Mouse (Mus musculus) limb, embryonic 10.5 days (tissue): ENCODE data around the gene Casc3. TPM values are rescaled to one million over a fixed set of nuclear protein-coding genes. Genes with fewer than 3 reads are reported as not detected.

Experiments
- DNase-seq: peaks from one replicate; pipeline ENCODE4 v3.0.0-alpha.2; 2017; ENCODE audit warnings: low spot score
- H3K27ac ChIP-seq: fragments of 300-500 bp; sonication (generic); 2 replicates; pipeline ENCODE4 v1.5.1; 2016; ENCODE audit warnings: mild to moderate bottlenecking
- H3K27me3 ChIP-seq: fragments of 300-500 bp; sonication (generic); 2 replicates; pipeline ENCODE4 v1.6.1; 2016; ENCODE audit warnings: low read depth, mild to moderate bottlenecking; ENCODE audit not compliant: poor library complexity, severe bottlenecking
- H3K36me3 ChIP-seq: fragments of 300-500 bp; sonication (generic); 2 replicates; pipeline ENCODE4 v1.6.1; 2016; ENCODE audit warnings: mild to moderate bottlenecking, moderate library complexity
- H3K4me1 ChIP-seq: fragments of 300-500 bp; sonication (generic); 2 replicates; pipeline ENCODE4 v1.6.1; 2016
- H3K4me3 ChIP-seq: fragments of 300-500 bp; sonication (generic); 2 replicates; pipeline ENCODE4 v1.5.1; 2016; ENCODE audit warnings: mild to moderate bottlenecking, moderate library complexity
- H3K9me3 ChIP-seq: fragments of 300-500 bp; sonication (generic); replicated peaks from 2 replicates; pipeline ENCODE4 v1.6.1; 2016; ENCODE audit warnings: mild to moderate bottlenecking
- WGBS: fragments of 180-500 bp; shearing (Covaris S2); methylation state at CpG from one replicate; pipeline ENCODE4 v1.1.7; 2016; 5-methylcytosine and 5-hydroxymethylcytosine counted together
- polyA plus RNA-seq: library from polyadenylated mRNA; unstranded; fragments of >200 nt; fragmentation: Nextera tagmentation; extraction: Ambion mirVana; gene quantifications from 2 replicates; pipeline ENCODE4 v1.2.1, GENCODE M21; 2016

The Casc3 gene
- polyA plus RNA-seq, 1 experiment from 2014 or later, result 51.9 TPM

DNA sequence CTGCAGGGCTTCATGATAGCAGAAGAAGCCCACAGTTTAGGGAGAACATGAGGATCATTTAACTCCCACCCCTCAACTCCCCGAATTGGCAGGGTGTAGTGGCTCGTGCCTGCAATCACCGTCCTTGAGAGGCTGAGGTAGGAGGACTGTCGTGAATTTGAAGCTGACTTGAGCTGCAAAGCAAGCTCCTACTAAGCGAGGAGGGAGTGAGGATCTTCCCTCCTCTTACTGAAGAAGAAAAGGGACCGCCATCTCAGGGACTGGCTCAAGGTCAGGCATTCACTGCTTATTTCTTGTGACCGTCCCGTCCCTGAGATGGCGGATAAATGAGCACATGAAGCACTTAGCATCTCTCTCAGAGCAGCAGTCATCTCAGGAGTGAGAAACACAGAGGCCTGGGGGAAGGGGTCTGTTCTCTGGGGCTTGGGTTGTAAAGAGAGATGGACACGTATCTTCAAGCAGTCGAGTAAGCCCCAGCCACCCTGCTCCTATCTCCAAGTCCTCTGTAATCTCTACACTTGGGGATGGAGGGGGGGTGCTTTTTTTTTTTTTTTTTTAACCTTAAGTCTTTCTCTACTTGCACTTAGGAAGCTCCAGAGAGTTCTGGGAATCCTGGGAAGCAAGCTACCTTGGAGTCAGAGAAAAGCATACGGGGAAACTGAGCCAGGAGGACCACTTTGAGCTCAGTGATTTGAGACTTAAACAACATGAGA, 28.5 kb upstream of the Casc3 start:
- Histone ChIP-seq H3K4me3 (peak overlapping the region; percentile 55), H3K27ac (peak overlapping the region; percentile 87), H3K9me3 (no peaks in the 10 kb centered on the region), H3K4me1 (peaks cover 67% of the 10 kb centered on the region), H3K36me3 (no peaks in the 10 kb centered on the region), H3K27me3 (no peaks in the 10 kb centered on the region)
- DNase-seq, result no peak
- WGBS, result 45% methylated on average over 12 of the region's 12 CpGs

DNA sequence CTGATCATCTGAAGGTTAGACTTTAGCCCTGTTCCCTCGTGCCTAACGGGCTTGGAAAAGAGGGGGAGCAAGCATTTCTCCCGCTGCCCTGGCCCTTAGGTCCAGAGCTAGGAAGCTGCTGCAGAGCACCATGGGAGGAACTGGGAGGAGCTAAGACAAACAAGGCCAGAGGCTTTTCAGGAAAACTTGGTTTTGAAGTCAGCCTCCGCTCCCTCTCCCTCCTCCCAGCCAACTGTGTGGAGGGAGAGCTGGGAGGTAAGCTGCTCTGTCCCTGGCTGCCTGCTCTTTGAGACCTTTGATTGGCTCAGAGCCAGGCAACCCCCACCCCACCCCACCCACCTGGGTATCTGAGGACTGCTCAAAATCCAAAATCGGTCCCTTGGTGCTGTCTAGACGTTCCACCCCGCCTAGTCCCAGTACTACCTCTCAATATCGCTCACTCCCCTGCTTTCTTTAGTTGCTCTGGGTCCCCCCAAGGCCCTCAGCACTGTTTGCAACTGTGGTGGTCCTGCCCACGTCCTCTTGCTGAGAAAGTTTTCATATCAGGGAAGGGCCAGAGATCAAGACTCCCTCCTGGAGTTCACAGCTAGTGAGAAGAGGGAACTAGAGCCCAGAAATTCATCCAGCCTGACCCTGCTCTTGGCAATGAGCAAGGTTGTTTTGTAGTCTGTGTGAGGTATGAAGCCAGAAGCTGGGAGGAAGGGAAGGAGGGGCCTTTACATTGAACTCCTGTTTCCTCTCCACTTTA, 27.7 kb upstream of the Casc3 start:
- DNase-seq, result peak; percentile 59
- WGBS, result 9% methylated on average over 9 of the region's 9 CpGs
- Histone ChIP-seq H3K4me3 (peak overlapping the region; percentile 55), H3K27me3 (no peaks in the 10 kb centered on the region), H3K4me1 (peaks cover 70% of the 10 kb centered on the region), H3K27ac (peak overlapping the region; percentile 87), H3K36me3 (no peaks in the 10 kb centered on the region), H3K9me3 (no peaks in the 10 kb centered on the region)

DNA sequence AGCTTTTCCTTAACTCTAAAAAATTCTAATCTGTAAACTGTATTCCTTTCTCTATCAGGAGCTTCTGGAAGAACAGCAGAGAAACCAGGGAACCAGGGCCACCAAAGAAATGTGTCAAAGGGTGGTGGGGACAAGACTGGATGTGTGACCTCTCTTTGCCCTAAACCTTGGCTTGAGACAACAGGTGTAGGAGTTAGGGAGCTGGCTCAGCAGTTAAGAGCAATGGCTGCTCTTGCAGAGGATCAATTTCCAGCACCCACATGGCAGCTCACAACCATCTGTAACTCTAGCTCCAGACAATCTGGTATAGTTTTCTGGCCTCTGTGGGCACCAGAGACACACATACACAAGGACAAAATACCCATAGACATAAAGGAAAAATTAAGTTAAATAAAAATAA, 26.8 kb upstream of the Casc3 start:
- Histone ChIP-seq H3K27me3 (no peaks in the 10 kb centered on the region), H3K27ac (peak overlapping the region; percentile 87; the same call in 1 of the 2 replicates), H3K4me3 (no peak overlapping the region), H3K36me3 (no peaks in the 10 kb centered on the region), H3K4me1 (peaks cover 76% of the 10 kb centered on the region), H3K9me3 (no peaks in the 10 kb centered on the region)
- no peak for DNase-seq

DNA sequence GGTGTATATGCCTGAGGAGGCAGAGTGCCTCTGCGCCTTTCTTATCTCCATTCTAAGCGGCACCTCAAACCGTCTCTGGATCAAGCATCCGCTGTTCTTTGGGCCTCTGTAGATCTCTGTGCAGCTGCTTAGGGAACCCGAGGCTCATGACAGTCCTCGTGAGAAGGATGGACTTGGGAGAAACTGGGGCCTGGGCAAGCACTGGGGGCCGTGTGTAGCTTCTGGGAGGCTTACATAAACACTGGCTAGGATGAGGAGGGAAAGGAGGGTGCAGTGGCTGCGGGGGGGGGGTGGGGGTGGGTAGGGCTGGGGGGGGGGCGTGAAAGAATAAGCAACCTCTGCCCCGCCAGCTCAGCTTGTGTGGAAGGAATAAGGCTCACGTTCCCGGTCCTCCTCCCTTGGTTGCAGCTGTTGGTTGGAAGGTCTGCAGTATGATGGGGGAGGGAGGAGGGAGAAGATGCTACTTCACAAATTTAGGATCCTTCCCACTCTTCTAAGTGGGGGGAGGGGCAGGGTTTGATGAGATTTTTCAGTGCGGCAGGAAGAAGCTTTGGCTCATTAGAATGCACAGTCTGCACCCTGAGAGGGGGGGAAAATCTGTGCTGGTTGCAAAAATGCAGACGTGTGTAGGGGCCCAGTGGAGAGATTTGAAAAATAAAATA, 22.7 kb upstream of the Casc3 start:
- peak overlapping the region; percentile 40 for H3K4me3 ChIP-seq
- H3K4me1 ChIP-seq, result peaks cover 73% of the 10 kb centered on the region
- WGBS, result 13% methylated on average over 14 of the region's 14 CpGs

DNA sequence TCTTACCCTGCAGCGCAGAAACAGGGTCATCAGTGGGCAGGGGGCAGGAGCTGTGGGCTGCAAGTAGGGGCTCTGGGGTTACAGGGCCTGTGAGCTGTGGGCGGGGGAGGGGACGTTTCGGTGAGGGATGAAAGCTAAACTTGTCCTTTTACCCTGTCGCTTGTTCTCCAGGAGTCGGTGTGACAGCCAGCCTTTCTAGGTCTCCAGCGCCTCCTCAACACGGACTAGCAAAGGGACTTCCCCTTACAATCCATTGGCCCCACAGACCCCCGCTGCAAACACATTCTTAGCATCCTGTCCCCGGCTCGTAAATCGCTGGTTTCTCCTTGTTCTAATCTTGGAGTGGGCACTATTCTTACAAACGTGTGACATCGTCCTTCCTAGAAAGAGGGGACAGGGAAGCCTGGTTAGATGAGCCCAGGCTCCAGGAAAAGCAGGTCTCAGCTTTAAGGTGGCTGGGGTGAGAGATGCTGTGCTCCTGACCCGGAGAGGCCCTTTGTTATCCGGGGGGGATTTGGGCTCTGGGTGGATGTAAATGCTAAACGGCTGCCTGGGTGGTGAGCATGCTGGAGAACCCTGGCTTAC, 22.0 kb upstream of the Casc3 start:
- peak overlapping the region; percentile 88 for H3K27ac ChIP-seq
- H3K36me3 ChIP-seq, result no peaks in the 10 kb centered on the region
- H3K4me1 ChIP-seq, result peaks cover 71% of the 10 kb centered on the region
- H3K27me3 ChIP-seq, result no peaks in the 10 kb centered on the region
- H3K4me3 ChIP-seq, result peak overlapping the region; percentile 40
- WGBS, result 2% methylated on average over 17 of the region's 17 CpGs
- DNase-seq, result peak; percentile 68
- no peaks in the 10 kb centered on the region for H3K9me3 ChIP-seq

More for the DNA sequence above, 22.7 kb upstream of the Casc3 start:
- H3K9me3 ChIP-seq, result no peaks in the 10 kb centered on the region
- peak overlapping the region; percentile 88 for H3K27ac ChIP-seq
- no peaks in the 10 kb centered on the region for H3K27me3 ChIP-seq
- H3K36me3 ChIP-seq, result no peaks in the 10 kb centered on the region
- no peak for DNase-seq

DNA sequence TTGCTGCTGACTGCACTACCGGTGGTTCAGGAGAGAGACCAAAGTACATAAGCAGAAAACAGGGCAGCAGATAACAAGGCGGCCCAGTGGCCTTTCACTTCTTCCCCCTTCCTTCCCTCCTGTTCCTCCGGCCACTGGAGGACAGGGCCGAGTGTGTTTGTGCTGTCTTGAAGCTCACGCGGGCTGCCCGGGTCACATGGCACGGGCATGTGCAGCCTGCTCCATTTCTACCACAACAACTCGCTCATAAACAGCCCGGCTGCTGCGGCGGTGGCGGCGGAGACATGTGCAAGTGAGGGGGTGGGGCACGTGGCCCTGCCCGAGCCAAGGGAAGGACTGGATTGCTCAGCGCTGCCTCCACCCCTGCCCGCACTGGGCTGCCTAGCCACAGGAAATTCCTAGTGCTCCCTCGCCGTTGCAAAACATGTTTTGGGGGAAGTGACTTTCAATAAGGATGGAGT, 21.4 kb upstream of the Casc3 start:
- Histone ChIP-seq H3K36me3 (no peaks in the 10 kb centered on the region), H3K27me3 (no peaks in the 10 kb centered on the region), H3K27ac (peak overlapping the region; percentile 88), H3K4me1 (peaks cover 68% of the 10 kb centered on the region), H3K4me3 (peak overlapping the region; percentile 40), H3K9me3 (no peaks in the 10 kb centered on the region)
- peak; percentile 90 for DNase-seq
- 0% methylated on average over 20 of the region's 20 CpGs for WGBS

DNA sequence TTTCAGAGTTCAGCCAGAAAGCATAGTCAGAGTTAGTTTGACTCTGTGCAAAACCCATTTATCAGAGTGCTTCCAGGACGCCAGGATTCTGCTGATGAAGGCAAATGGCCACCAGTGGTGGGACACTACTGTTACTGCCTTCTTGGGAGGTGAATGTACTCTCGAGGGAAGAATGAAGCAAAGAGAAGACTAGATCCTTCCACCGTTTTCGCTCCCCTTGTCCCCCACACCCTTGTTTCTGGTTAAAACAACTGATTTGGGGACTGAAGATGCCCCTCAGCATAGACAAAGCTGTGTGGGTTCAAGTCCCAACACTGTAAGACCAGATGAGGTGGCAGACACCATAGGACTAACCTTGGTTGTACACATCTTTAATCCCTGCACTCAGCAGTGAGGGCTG, 20.6 kb upstream of the Casc3 start:
- H3K36me3 ChIP-seq, result no peaks in the 10 kb centered on the region
- 67% methylated on average over 4 of the region's 4 CpGs for WGBS
- H3K9me3 ChIP-seq, result no peaks in the 10 kb centered on the region
- DNase-seq, result no peak
- peaks cover 74% of the 10 kb centered on the region for H3K4me1 ChIP-seq
- peak overlapping the region; percentile 88 for H3K27ac ChIP-seq
- H3K4me3 ChIP-seq, result no peak overlapping the region
- no peaks in the 10 kb centered on the region for H3K27me3 ChIP-seq

DNA sequence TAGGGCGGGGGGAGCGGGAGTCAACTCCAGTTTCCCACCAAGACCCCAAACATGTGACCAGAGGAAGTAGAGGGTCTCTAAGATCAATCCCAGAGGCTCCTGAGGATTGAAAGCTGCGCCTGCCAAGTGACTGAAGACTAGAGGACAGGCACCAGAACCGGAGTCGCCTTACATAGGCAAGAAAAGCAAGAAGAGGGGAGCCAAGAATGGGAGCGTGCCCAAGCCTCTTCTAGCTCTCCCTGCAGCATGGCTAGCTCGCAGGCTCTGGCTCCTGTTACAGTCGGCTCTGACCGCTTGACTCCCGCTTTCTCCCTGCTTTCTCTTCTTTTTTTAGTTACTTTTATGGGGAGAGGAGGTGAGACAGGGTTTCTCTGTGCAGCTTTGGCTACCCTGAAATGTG, 19.5 kb upstream of the Casc3 start:
- Histone ChIP-seq H3K27me3 (no peaks in the 10 kb centered on the region), H3K4me3 (no peak overlapping the region; the same call in 1 of the 2 replicates), H3K36me3 (no peaks in the 10 kb centered on the region), H3K4me1 (peaks cover 80% of the 10 kb centered on the region), H3K27ac (peak overlapping the region; percentile 81), H3K9me3 (no peaks in the 10 kb centered on the region)
- DNase-seq, result no peak
- WGBS, result 70% methylated on average over 10 of the region's 10 CpGs

DNA sequence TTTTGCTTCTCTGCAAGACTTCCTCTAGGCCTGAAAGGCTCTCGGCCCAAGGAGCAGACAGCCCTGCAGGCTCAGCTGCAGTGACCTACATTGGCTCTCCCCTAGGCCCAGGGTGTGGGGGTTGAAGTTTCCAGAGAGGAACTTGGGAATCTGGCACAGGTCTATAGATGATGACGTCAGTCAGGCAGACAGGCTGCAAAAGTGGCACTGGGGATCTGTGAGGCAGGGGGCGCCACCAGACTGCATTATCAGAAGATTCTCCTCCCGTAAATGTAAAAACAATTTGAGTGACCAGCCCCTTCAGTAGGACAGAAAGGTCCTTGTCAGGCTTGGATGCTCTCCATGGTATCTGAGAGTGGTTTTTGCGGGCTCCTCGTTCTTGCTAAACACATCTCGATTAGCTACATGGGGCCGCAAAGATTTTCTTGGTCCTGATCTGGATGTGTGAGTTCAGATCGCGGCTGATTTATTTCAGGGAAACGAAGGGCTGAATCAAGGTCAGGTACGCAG, 18.9 kb upstream of the Casc3 start:
- Histone ChIP-seq H3K27me3 (no peaks in the 10 kb centered on the region), H3K36me3 (no peaks in the 10 kb centered on the region), H3K27ac (peak overlapping the region; percentile 81), H3K4me3 (peak overlapping the region; percentile 32; the same call in 1 of the 2 replicates), H3K4me1 (peaks cover 79% of the 10 kb centered on the region), H3K9me3 (no peaks in the 10 kb centered on the region)
- peak; percentile 59 for DNase-seq
- WGBS, result 13% methylated on average over 12 of the region's 12 CpGs

DNA sequence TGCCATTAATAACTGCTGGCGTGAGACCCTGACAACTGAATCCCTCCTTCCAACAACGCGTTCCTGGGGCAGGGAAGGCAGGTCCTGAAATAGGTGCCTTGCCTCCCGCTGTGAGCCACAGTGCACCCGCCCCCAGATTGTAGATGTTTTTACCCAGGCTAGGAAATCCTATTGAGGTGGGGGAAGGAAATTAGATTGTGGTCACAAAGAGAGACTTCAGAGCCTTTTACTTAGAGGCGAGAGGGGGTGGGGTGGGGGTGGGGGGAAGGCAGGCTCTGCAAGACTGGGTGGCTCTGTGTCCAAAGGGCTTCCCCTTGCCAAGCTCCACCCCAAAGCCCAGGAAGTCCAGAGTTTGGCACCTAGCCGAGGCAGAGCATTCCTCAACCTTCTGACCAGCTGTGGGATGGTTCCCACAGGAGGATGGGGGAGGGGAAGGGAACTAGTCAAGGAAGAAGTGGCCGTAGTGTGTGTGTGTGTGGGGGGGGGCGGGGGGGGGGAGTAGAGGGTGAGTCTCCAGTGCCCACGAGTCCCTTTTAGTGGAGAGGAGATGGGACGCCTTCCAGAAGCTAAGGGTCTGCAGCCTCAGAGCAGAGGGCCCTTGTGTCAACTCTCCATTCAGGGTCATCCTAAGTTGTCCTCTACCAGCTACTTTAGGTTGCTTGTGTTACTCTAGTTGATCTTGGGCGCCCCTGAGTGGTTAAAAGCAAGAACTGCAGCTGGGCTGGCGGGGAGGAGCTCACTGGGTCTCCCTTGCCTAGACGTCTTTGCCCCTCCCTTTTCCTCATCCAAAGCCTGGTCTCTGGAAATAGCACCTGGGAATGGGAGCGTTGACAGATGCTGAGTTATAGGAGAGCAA, 18.1 kb upstream of the Casc3 start:
- 3% methylated on average over 14 of the region's 15 CpGs for WGBS
- H3K27me3 ChIP-seq, result no peaks in the 10 kb centered on the region
- H3K9me3 ChIP-seq, result no peaks in the 10 kb centered on the region
- H3K4me3 ChIP-seq, result peak overlapping the region; percentile 32
- peak; percentile 93 for DNase-seq
- no peaks in the 10 kb centered on the region for H3K36me3 ChIP-seq
- H3K27ac ChIP-seq, result peak overlapping the region; percentile 81
- peaks cover 73% of the 10 kb centered on the region for H3K4me1 ChIP-seq

DNA sequence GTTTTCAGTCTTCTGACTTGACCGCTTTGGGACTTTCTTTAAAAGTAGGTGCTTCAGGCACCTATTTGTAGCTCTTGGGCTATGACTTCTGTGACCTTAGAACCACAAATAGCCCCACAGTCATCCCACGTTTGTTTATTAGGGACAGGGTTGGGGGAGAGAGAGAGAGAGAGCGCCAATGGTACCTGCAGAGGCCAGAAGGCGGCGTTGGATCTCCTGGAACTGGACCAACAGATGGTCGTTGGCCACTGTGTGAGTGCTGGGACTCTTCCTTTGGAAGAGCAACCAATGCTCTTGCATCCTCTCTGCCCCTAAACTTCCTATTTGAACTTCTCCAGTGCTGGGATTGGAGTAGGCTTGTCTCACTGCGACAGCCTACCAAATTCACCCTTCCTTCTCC, 17.5 kb upstream of the Casc3 start:
- DNase-seq, result no peak
- Histone ChIP-seq H3K27ac (peak overlapping the region; percentile 81; the same call in 1 of the 2 replicates), H3K27me3 (no peaks in the 10 kb centered on the region), H3K4me1 (peaks cover 68% of the 10 kb centered on the region), H3K36me3 (no peaks in the 10 kb centered on the region), H3K9me3 (no peaks in the 10 kb centered on the region), H3K4me3 (peak overlapping the region; percentile 32)
- 27% methylated on average over 7 of the region's 7 CpGs for WGBS

DNA sequence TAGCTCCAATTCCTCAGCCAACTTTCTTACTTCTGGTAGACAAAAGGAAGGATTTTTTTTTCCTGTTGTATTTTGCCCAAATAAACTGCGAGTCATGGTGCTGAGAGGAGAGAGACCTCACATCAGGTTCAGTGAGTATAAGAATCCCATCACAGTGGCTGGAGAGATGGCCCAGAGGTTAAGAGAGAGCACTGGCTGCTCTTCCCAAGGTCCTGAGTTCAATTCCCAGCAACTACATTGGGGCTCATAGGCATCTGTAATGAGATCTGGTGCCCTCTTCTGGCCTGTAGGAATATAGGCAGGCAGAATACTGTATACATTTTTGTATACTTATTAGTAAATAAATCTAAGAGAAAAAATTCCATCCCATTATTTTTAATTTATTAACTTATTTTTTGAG, 17.0 kb upstream of the Casc3 start:
- H3K27me3 ChIP-seq, result no peaks in the 10 kb centered on the region
- H3K4me1 ChIP-seq, result peaks cover 67% of the 10 kb centered on the region
- H3K27ac ChIP-seq, result peak overlapping the region; percentile 81; the same call in 1 of the 2 replicates
- no peak overlapping the region for H3K4me3 ChIP-seq
- 97% methylated on average over 1 of the region's 1 CpGs for WGBS
- H3K36me3 ChIP-seq, result no peaks in the 10 kb centered on the region
- no peak for DNase-seq
- H3K9me3 ChIP-seq, result no peaks in the 10 kb centered on the region
